Mouse (Mus musculus) stomach, embryonic 14.5 days (tissue): ENCODE results near the gene Ipmk. TPM values are rescaled to one million over a fixed set of nuclear protein-coding genes. Genes with fewer than 3 reads are reported as not detected.
A peak's percentile ranks its signal among the peaks of the same experiment; 100 is the strongest.

Experiments used
- ATAC-seq: fragments of 200-750 bp; cut with Nextera tagmentation; 2 replicates; pipeline ENCODE4 v1.8.0; 2017; ENCODE audit warnings: low read depth, moderate TSS enrichment; ENCODE audit not compliant: insufficient number of reproducible peaks, insufficient read depth, low FRiP score
- H3K27ac ChIP-seq: fragments of 300-500 bp; sonication (generic); 2 replicates; pipeline ENCODE4 v1.5.1; 2014; ENCODE audit warnings: mild to moderate bottlenecking, low read length, moderate library complexity, mixed read lengths
- H3K27me3 ChIP-seq: fragments of 300-500 bp; sonication (generic); 2 replicates; pipeline ENCODE4 v1.6.1; 2014; ENCODE audit warnings: low read length, control low read depth, mixed read lengths; ENCODE audit not compliant: control insufficient read depth, insufficient read depth
- H3K36me3 ChIP-seq: fragments of 300-500 bp; sonication (generic); 2 replicates; pipeline ENCODE4 v1.6.1; 2014; ENCODE audit warnings: mild to moderate bottlenecking, control low read depth, low read length, moderate library complexity, mixed read lengths; ENCODE audit not compliant: control insufficient read depth, insufficient read depth
- H3K4me1 ChIP-seq: fragments of 300-500 bp; sonication (generic); 2 replicates; pipeline ENCODE4 v1.6.1; 2014; ENCODE audit warnings: low read length, control low read depth, mixed read lengths; ENCODE audit not compliant: control insufficient read depth, insufficient read depth
- H3K4me2 ChIP-seq: fragments of 300-500 bp; sonication (generic); replicated peaks from 2 replicates; pipeline ENCODE4 v1.6.1; 2014; ENCODE audit warnings: low read depth, low read length, control low read depth
- H3K4me3 ChIP-seq: fragments of 300-500 bp; sonication (generic); 2 replicates; pipeline ENCODE4 v1.5.1; 2014; ENCODE audit warnings: low read depth, low read length, control low read depth
- H3K9ac ChIP-seq: fragments of 300-500 bp; sonication (generic); replicated peaks from 2 replicates; pipeline ENCODE4 v1.6.1; 2014; ENCODE audit warnings: low read depth, mild to moderate bottlenecking, control low read depth, low read length, moderate library complexity, mixed read lengths
- H3K9me3 ChIP-seq: fragments of 300-500 bp; sonication (generic); 2 replicates; pipeline ENCODE4 v1.6.1; 2016; ENCODE audit warnings: low read depth, low read length, control low read depth; ENCODE audit not compliant: control insufficient read depth
- WGBS: fragments of 180-500 bp; shearing (Covaris S2); extraction: QIAGEN DNeasy Blood & Tissue Kit; methylation state at CpG from one replicate; pipeline ENCODE4 v1.1.7; 2014; 5-methylcytosine and 5-hydroxymethylcytosine counted together
- polyA plus RNA-seq: library from polyadenylated mRNA; unstranded; fragments of >200 nt; fragmentation: Nextera tagmentation; extraction: Ambion mirVana; gene quantifications from 2 replicates; pipeline ENCODE4 v1.2.1, GENCODE M21; 2014

Ipmk gene
- 11.2 and 12.1 TPM in 2 replicates for polyA plus RNA-seq

- ATAC-seq = peak; percentile 91
- Histone ChIP-seq H3K27me3 (no peaks in the 10 kb centered on the region), H3K4me1 (peaks cover 10% of the 10 kb centered on the region; the same call in 1 of the 2 replicates), H3K4me2 (peak within 1 kb of the TSS; percentile 81), H3K9ac (peak within 1 kb of the TSS; percentile 78), H3K9me3 (no peaks in the 10 kb centered on the region), H3K36me3 (no peaks in the 10 kb centered on the region), H3K4me3 (peak within 1 kb of the TSS; percentile 82), H3K27ac (peak within 1 kb of the TSS; percentile 78)
- WGBS = under 1% methylated on average over 48 of the region's 49 CpGs
Observed at GRCm38 (mm10) chr10:71347509-71347949, at the start of gene Ipmk. Gene Ipmk, plus strand, starts transcription at chr10:71347763.

GRCm38 (mm10) chr10:71300161-71300560, 47.4 kb upstream of the Ipmk start:
- no peak overlapping the region for H3K4me2 ChIP-seq
- H3K27me3 ChIP-seq = no peaks in the 10 kb centered on the region
- 72% methylated on average over 16 of the region's 16 CpGs for WGBS
- no peak overlapping the region for H3K4me3 ChIP-seq
- no peak overlapping the region for H3K9ac ChIP-seq
- no peaks in the 10 kb centered on the region for H3K9me3 ChIP-seq
- H3K27ac ChIP-seq = no peak overlapping the region
- no peaks in the 10 kb centered on the region for H3K36me3 ChIP-seq
- H3K4me1 ChIP-seq = no peaks in the 10 kb centered on the region
- ATAC-seq = no peak

- no peaks in the 10 kb centered on the region for H3K36me3 ChIP-seq
- 21% methylated on average over 5 of the region's 5 CpGs for WGBS
- H3K9me3 ChIP-seq = no peaks in the 10 kb centered on the region
- no peak overlapping the region for H3K4me2 ChIP-seq
- H3K4me1 ChIP-seq = no peaks in the 10 kb centered on the region
- no peak overlapping the region for H3K27ac ChIP-seq
- no peaks in the 10 kb centered on the region for H3K27me3 ChIP-seq
- ATAC-seq = no peak
- no peak overlapping the region for H3K4me3 ChIP-seq
- H3K9ac ChIP-seq = no peak overlapping the region
Observed at GRCm38 (mm10) chr10:71302490-71302889, 45.1 kb upstream of the Ipmk start.

- Histone ChIP-seq H3K27ac (no peak overlapping the region), H3K4me3 (no peak overlapping the region), H3K4me1 (no peaks in the 10 kb centered on the region), H3K9ac (no peak overlapping the region), H3K27me3 (no peaks in the 10 kb centered on the region), H3K9me3 (no peaks in the 10 kb centered on the region), H3K36me3 (no peaks in the 10 kb centered on the region), H3K4me2 (peak overlapping the region; percentile 26; the same call in 1 of the 2 replicates)
- WGBS = 17% methylated on average over 6 of the region's 6 CpGs
- ATAC-seq = no peak
Observed at GRCm38 (mm10) chr10:71306190-71306589, 41.4 kb upstream of the Ipmk start.

GRCm38 (mm10) chr10:71306759-71307158, 40.8 kb upstream of the Ipmk start:
- H3K4me1 ChIP-seq = no peaks in the 10 kb centered on the region
- ATAC-seq = no peak

GRCm38 (mm10) chr10:71308199-71308598, 39.4 kb upstream of the Ipmk start:
- Histone ChIP-seq H3K27ac (no peak overlapping the region), H3K4me2 (no peak overlapping the region), H3K9me3 (no peaks in the 10 kb centered on the region), H3K4me3 (no peak overlapping the region), H3K4me1 (no peaks in the 10 kb centered on the region), H3K36me3 (no peaks in the 10 kb centered on the region), H3K9ac (no peak overlapping the region), H3K27me3 (no peaks in the 10 kb centered on the region)
- 88% methylated on average over 5 of the region's 5 CpGs for WGBS
- no peak for ATAC-seq

More at GRCm38 (mm10) chr10:71306759-71307158, 40.8 kb upstream of the Ipmk start:
- Histone ChIP-seq H3K9ac (no peak overlapping the region), H3K9me3 (no peaks in the 10 kb centered on the region), H3K4me2 (no peak overlapping the region), H3K27ac (no peak overlapping the region), H3K36me3 (no peaks in the 10 kb centered on the region), H3K4me3 (no peak overlapping the region), H3K27me3 (no peaks in the 10 kb centered on the region)
- WGBS = 69% methylated on average over 6 of the region's 6 CpGs

- ATAC-seq = no peak
- Histone ChIP-seq H3K27me3 (no peaks in the 10 kb centered on the region), H3K4me3 (no peak overlapping the region), H3K27ac (no peak overlapping the region), H3K4me1 (no peaks in the 10 kb centered on the region), H3K9me3 (no peaks in the 10 kb centered on the region), H3K36me3 (no peaks in the 10 kb centered on the region), H3K9ac (no peak overlapping the region), H3K4me2 (no peak overlapping the region)
- WGBS = 61% methylated on average over 3 of the region's 3 CpGs
Observed at GRCm38 (mm10) chr10:71310288-71310687, 37.3 kb upstream of the Ipmk start.

- Histone ChIP-seq H3K27ac (no peak overlapping the region), H3K4me2 (no peak overlapping the region), H3K36me3 (no peaks in the 10 kb centered on the region), H3K4me1 (no peaks in the 10 kb centered on the region), H3K4me3 (no peak overlapping the region), H3K9ac (no peak overlapping the region), H3K9me3 (no peaks in the 10 kb centered on the region), H3K27me3 (no peaks in the 10 kb centered on the region)
- ATAC-seq = no peak
- 57% methylated on average over 3 of the region's 3 CpGs for WGBS
Observed at GRCm38 (mm10) chr10:71314596-71314995, 33.0 kb upstream of the Ipmk start.

GRCm38 (mm10) chr10:71316056-71316455, 31.5 kb upstream of the Ipmk start:
- Histone ChIP-seq H3K9me3 (no peaks in the 10 kb centered on the region), H3K4me3 (no peak overlapping the region), H3K4me1 (no peaks in the 10 kb centered on the region), H3K36me3 (no peaks in the 10 kb centered on the region), H3K27ac (no peak overlapping the region), H3K4me2 (no peak overlapping the region), H3K9ac (no peak overlapping the region), H3K27me3 (no peaks in the 10 kb centered on the region)
- WGBS = 75% methylated on average over 11 of the region's 11 CpGs
- no peak for ATAC-seq
